Mouse (Mus musculus) left cerebral cortex, adult 11 months (tissue): ENCODE measurements at regions not wholly inside any gene's neighbourhood (a gene's known extent, or its start where the extent isn't known, plus 50 kb on each side); places are given as distances from the start of the nearest gene placed in this dataset.
"Not testable (repeated sequence)": the region's sequence is repeated elsewhere in the genome, so short reads cannot be mapped to it uniquely, and the experiment has no call there.

Source experiments
- DNase-seq: peaks from one replicate; pipeline ENCODE4 v3.0.0; 2022; ENCODE audit warnings: low spot score

DNA sequence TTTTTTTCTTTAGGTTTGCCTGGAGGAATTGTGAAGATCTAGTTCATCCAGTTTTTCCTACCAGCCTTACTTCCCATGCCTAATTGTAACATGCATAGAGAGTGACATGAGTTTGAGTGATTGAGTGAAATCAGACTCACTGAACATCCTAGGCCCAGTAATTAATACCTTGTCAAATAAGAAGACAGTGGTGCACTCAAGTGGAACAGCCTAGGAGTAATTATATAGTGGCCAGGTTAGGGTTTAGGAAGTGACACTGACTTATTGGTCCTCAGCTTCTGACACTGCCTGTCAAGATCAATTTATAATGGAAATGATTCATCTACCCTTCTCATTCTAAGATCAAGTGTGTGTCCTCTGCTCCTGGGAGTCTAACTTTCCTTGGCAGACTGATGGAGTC, 250.8 kb downstream of the Tpbg start:
- DNase-seq = no peak

DNA sequence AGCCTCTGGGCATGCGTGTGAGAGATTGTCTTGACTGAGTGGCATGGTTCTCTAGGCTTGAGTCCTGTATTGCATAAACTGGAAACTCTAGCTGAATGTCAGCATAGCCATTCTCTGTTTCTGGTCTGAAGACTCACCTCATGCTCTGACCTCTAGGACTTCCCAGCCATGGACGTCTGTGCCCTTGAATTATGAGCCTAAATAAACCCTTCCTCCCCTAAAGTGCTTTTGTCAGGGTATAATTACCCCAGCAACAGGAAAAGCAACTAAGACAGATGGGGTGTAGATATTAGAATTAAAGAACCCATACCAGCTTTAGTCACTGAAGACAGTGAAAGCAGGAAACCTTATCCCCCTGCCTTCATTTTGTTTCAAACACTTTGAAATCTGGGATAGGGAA, 253.3 kb downstream of the Tpbg start:
- DNase-seq = no peak

GRCm38 (mm10) chr9:86096246-86096645, 254.1 kb downstream of the Tpbg start:
- no peak for DNase-seq

- DNase-seq = no peak
Observed at GRCm38 (mm10) chr9:86099325-86099724, 257.1 kb downstream of the Tpbg start.

DNA sequence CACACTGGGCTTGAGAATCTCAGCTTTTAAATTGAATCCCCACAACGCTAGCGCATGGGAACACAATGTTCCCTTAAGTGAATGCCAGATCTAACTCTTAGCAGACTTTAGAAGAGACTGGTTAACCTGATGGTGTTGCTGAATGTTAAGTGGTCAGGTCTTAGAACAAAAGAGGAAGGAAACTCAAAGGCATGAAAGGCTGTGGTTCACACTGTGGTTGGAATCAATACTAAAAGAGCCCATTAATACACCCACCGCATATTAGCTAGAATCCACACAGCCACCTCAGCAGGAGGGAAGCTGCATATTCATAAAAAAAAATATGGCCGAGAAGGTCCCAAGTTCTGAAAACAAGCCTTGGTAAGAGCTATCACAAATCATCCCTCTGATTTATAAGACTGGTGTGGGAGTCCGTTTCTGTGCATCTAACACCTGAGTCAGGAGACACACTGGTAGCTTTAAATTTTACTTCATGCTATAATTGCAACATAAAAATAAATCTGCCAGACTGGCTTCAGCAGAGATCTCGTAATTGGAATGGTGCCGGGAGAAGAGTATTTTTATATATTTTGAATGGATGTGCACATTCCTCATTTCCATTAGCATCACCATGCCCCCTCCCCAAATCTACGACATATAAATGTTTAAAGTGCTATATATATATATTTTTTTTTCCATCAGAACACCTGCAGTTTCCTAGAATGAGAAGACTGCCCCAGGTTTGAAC, 259.3 kb downstream of the Tpbg start:
- DNase-seq = no peak

DNA sequence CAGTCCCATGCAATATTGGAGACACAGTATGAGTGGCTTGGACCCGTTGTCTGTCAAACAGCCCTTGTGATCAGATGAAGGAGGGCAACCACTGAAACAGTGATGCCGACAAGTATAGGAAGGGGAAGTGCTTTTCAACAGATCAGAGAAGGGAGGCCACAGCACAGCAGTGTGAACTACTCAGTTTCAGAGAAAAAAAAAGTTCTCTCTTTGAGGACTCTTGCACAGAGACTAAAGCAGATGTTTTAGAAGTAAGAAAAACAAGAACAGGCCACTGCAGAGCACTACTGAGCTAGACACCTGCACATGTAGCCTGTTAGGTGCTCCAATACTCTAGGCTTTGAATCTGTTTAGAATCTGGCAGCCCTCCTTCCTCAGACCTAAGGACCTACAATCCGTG, 261.4 kb downstream of the Tpbg start:
- no peak for DNase-seq

- no peak for DNase-seq
Observed at GRCm38 (mm10) chr9:86104664-86105063, 262.5 kb downstream of the Tpbg start.

- DNase-seq = no peak
Observed at GRCm38 (mm10) chr9:86105851-86106250, 263.7 kb downstream of the Tpbg start.

- DNase-seq = no peak
Observed at GRCm38 (mm10) chr9:86109906-86110305, 267.7 kb downstream of the Tpbg start.

- DNase-seq = no peak
Observed at GRCm38 (mm10) chr9:86119370-86119769, 277.2 kb downstream of the Tpbg start.

GRCm38 (mm10) chr9:86135617-86136016, 293.4 kb downstream of the Tpbg start:
- not testable (repeated sequence) for DNase-seq

DNA sequence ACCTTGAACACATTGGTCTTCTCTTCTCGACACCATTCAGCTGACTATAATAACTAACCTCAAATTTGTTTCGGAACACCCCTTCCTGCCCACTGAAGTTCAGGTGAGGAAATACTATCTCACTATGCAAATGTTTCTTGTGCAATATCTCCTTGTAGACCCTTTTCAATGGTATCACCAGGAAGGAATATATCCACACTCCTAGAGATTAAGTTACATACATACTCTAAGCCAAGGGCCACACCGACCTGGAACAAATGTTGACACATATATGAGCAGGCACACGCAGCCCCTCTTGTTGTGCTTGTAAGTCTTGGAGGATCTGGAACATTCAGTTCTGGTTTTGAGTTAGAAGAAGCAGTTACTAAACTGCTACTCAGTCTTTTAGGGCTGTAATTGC, 303.7 kb downstream of the Tpbg start:
- no peak for DNase-seq

DNA sequence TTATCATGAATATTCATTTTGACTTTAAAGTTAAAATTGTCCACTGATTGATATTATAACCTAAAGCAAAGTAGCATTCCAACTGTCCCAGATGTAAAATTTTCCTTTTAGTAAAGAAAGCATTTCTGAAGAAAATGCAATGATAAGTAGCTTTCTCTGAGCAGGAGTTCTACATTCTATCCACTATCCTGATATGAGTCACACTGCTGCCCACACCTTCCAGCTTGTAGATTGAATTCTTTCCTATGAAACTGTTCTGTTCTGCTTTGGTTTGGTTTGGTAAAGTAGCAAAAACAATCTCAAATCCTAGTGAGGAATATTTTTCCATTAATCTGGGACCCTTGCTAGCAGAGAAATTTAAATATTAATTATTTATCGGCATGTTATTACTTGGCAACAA, 304.4 kb downstream of the Ube2cbp start:
- DNase-seq = peak; percentile 11

GRCm38 (mm10) chr9:86166362-86167067, 298.2 kb downstream of the Ube2cbp start:
- DNase-seq = no peak

- no peak for DNase-seq
Observed at GRCm38 (mm10) chr9:86170756-86171155, 294.0 kb downstream of the Ube2cbp start.

- no peak for DNase-seq
Observed at GRCm38 (mm10) chr9:86186751-86187747, 277.7 kb downstream of the Ube2cbp start.

DNA sequence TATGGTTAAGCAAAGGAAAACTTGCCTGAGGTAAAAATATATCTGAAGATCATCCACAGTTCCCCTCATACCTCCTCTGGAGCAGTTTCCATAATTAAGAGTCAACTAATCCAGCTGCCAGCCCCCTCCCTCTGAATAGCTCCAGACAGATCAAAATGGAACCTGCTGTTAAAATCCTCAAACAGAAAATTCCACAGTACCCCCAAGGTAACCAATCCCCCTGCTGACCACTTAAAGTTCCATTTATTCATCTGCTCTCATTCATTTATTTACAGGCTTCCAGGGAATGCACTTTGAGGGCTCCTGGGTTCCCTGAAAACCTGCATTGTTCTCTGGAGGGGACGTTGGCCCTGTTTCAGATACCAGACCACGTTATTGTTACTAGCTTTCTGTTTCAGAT, 275.9 kb downstream of the Ube2cbp start:
- no peak for DNase-seq

GRCm38 (mm10) chr9:86205041-86205440, 259.7 kb downstream of the Ube2cbp start:
- peak; percentile 13 for DNase-seq

DNA sequence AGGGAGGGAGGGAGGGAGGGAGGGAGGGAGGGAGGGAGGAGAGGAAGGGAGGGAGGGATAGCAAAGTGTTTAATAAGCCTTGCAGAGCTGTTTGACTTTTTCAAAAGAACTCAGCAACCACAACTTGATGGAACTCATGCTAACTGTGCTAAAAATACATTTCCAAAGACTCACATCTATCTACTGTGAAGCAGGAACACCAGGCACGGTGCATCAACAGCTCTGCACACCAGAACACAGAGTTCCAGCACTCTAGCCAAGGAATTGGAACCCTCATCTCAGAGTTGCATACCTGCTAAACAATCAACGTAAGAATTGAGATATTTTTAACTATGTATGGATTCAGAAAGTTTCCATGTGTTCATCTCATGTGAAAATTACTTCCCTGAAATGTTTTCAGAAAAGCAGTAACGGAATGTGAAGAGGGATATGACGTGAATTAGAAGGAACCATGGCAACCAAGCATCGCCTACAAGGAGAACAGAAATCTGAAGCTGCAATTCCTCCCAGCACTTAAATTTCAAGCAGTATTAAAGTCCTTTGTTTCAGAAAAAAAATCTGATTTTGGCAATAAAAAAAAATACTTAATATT, 256.3 kb downstream of the Ube2cbp start:
- DNase-seq = peak; percentile 45

DNA sequence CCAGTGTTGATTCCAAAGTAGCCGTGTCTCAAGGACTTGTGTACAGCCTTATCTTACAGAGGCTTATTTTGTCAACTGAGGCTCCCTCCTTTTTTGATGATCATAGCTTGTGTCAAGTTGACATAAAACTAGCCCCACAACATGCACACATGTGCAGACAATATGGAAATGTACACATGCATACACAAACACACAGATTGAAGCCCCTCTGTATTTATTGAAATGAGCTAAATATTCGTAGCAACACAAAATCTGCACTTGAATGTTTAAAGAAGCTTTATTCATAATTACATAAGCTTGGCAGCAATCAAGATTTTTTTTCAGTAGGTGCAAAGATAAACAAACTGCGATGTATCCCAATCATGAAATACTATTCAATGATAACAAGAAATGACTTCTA, 253.5 kb downstream of the Ube2cbp start:
- DNase-seq = no peak

DNA sequence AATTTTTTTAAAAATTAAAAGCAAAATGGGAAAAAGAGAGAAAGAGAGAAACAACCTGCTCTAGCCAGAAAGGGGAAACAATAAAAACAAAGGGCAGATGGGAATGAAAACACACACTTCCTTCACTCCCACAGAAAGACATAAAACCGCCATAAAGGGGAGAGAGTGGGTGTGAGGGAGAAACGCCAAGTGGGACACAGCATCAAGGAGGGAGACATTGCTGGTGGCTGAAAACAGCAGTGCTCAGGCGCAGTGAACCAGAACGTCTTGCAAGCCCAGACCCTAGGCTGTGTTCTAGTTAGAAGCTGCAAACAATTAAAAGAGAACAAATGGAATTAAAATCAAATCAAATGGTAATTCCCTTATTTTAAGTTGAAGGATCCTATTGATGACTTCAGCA, 245.1 kb downstream of the Ube2cbp start:
- DNase-seq = no peak

DNA sequence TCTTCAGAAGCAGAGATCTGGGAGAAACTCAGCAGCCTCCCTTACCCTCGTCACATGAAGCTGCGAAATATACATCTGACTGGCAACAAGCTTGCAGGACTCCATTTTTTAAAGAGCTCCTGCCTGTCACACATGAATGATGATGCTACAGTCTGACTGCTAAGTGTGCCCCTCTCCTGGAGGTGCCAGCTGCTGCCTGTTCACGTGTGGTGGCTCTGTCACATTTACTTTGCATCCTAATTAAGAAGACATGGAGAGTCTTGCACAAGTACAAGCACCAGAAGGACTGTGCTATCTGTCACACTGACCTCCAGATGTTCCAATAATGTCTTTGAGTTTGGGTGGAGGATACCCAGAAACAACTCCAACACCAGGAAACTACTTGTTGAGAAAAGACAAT, 240.2 kb downstream of the Ube2cbp start:
- no peak for DNase-seq
